Mouse (Mus musculus) stomach, embryonic 16.5 days (tissue): ENCODE measurements around the gene Rnf114. TPM values are rescaled to one million over a fixed set of nuclear protein-coding genes. Genes with fewer than 3 reads are reported as not detected.

Source experiments
- ATAC-seq: fragments of 200-750 bp; cut with Nextera tagmentation; 2 replicates; pipeline ENCODE4 v1.8.0; 2017; ENCODE audit warnings: moderate number of reproducible peaks, moderate TSS enrichment; ENCODE audit not compliant: insufficient read depth, low FRiP score
- H3K27ac ChIP-seq: fragments of 300-500 bp; sonication (generic); 2 replicates; pipeline ENCODE4 v1.5.1; 2014; ENCODE audit warnings: low read length
- H3K27me3 ChIP-seq: fragments of 300-500 bp; sonication (generic); 2 replicates; pipeline ENCODE4 v1.6.1; 2014; ENCODE audit warnings: low read length, control low read depth, mixed read lengths; ENCODE audit not compliant: control insufficient read depth, insufficient read depth
- H3K36me3 ChIP-seq: fragments of 300-500 bp; sonication (generic); 2 replicates; pipeline ENCODE4 v1.6.1; 2014; ENCODE audit warnings: low read length; ENCODE audit not compliant: control insufficient read depth, insufficient read depth
- H3K4me1 ChIP-seq: fragments of 300-500 bp; sonication (generic); 2 replicates; pipeline ENCODE4 v1.6.1; 2014; ENCODE audit warnings: low read length, control low read depth, mixed read lengths; ENCODE audit not compliant: control insufficient read depth, insufficient read depth
- H3K4me2 ChIP-seq: fragments of 300-500 bp; sonication (generic); 2 replicates; pipeline ENCODE4 v1.6.1; 2014; ENCODE audit warnings: low read depth, low read length, mixed read lengths
- H3K4me3 ChIP-seq: fragments of 300-500 bp; sonication (generic); replicated peaks from 2 replicates; pipeline ENCODE4 v1.5.1; 2014; ENCODE audit warnings: mild to moderate bottlenecking, low read length
- H3K9ac ChIP-seq: fragments of 300-500 bp; sonication (generic); 2 replicates; pipeline ENCODE4 v1.6.1; 2014; ENCODE audit warnings: low read length
- H3K9me3 ChIP-seq: fragments of 300-500 bp; sonication (generic); replicated peaks from 2 replicates; pipeline ENCODE4 v1.6.1; 2016; ENCODE audit warnings: low read length, control low read depth; ENCODE audit not compliant: control insufficient read depth
- WGBS: fragments of 180-500 bp; shearing (Covaris S2); extraction: QIAGEN DNeasy Blood & Tissue Kit; methylation state at CpG from one replicate; pipeline ENCODE4 v1.1.7; 2014; 5-methylcytosine and 5-hydroxymethylcytosine counted together
- polyA plus RNA-seq: library from polyadenylated mRNA; unstranded; fragments of >200 nt; fragmentation: Nextera tagmentation; extraction: Ambion mirVana; gene quantifications from 2 replicates; pipeline ENCODE4 v1.2.1, GENCODE M21; 2015

Rnf114 gene
- polyA plus RNA-seq, 1 experiment from 2014 or later = 68.7 TPM

DNA sequence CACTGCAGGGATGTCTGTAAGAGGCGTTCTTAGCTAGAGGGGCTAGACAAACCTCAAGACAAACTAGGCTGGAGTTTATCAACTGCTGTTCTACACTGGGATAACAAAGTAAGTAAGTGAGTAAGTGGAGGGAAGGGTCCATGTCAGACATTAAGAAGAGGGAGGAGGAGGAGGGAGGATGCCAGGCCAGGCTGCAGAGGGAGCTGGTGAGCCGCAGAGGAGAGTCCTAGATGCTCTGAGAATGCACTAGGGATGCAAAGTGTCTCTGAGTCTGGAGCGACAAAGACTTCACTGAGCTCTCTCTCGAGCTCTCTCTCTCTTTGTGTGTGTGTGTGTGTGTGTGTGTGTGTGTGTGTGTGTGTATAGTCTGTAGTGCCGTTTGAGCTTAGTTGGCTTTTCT, 35.8 kb downstream of the Rnf114 start:
- no peak for ATAC-seq
- 15% methylated on average over 5 of the region's 5 CpGs for WGBS

DNA sequence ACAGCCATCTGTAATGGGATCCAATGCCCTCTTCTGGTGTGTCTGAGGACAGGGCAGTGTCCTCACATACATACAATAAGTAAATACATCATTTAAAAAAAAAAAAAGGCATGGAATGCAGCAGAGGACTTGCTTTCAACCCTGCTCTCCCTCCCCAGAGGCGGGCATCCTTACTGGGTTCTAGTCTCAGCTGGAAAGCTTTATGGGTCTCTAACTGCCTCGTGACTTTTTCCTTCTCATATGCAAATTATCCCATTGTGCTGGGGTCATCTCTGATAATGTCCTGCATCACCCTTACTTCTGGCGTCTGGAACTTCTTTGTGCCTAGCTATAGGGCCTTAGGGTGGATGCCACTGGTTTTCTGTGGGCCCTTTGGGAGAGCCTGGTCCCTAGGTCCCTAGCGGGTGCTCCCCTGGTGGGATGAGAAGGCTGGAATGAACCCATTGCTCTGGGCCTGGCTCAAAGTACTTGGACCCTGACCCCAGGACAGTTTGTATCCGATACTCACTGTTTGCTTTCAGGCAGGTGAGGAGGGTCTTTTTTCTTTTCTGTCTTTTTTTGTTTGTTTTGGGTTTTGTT, 37.6 kb downstream of the Rnf114 start:
- Histone ChIP-seq H3K9ac (no peak overlapping the region), H3K9me3 (no peaks in the 10 kb centered on the region), H3K4me2 (no peak overlapping the region), H3K27me3 (no peaks in the 10 kb centered on the region), H3K4me1 (no peaks in the 10 kb centered on the region), H3K36me3 (no peaks in the 10 kb centered on the region), H3K27ac (no peak overlapping the region), H3K4me3 (no peak overlapping the region)
- ATAC-seq = no peak
- 51% methylated on average over 5 of the region's 5 CpGs for WGBS

More for the DNA sequence above, 35.8 kb downstream of the Rnf114 start:
- no peak overlapping the region for H3K4me2 ChIP-seq
- no peaks in the 10 kb centered on the region for H3K9me3 ChIP-seq
- no peaks in the 10 kb centered on the region for H3K27me3 ChIP-seq
- no peak overlapping the region for H3K9ac ChIP-seq
- no peak overlapping the region for H3K27ac ChIP-seq
- H3K4me3 ChIP-seq = no peak overlapping the region
- H3K36me3 ChIP-seq = no peaks in the 10 kb centered on the region
- H3K4me1 ChIP-seq = no peaks in the 10 kb centered on the region

DNA sequence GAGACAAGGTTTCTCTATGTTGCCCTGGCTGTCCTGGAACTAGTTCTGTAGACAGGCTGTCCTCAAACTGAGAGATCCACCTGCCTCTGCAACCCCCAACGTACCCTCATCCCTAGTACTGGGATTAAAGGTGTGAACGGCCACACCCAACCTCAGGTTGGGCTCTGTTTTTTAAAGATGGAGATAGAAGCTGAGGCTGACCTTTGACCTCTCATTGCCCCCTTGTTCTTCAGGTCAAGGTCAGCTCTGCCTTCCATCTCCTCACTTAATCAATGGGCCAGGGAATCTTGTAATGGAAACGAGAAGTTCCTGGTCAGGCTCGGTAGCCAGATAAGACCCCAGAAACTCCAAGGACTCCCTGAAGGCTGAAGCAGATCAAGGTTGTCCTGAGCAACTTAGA, 38.1 kb downstream of the Rnf114 start:
- no peaks in the 10 kb centered on the region for H3K4me1 ChIP-seq
- no peak overlapping the region for H3K4me2 ChIP-seq
- no peak overlapping the region for H3K9ac ChIP-seq
- no peak for ATAC-seq
- H3K4me3 ChIP-seq = no peak overlapping the region
- no peaks in the 10 kb centered on the region for H3K9me3 ChIP-seq
- H3K36me3 ChIP-seq = no peaks in the 10 kb centered on the region
- H3K27ac ChIP-seq = no peak overlapping the region
- H3K27me3 ChIP-seq = no peaks in the 10 kb centered on the region
- WGBS = 69% methylated on average over 4 of the region's 4 CpGs

DNA sequence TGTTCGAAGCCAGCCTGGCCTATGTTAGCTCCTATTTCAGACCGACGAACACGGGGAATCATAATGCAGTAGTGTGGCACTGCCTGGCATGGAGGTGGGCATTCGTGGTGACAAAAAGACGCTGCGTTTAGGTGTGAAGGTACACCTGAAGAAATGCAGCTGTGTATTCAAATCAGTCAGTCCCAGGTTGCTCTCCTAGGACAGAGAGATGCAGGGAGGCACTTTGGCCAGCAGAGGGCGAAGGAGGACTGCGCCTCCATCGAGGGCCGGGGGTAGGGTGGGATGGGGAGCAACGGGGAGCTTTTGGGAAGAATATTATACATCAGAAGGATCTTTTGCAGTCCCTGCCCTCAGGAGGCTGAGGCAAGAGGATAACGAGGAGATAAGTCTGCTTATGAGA, 39.7 kb downstream of the Rnf114 start:
- Histone ChIP-seq H3K4me3 (no peak overlapping the region), H3K36me3 (no peaks in the 10 kb centered on the region), H3K9ac (no peak overlapping the region), H3K4me1 (no peaks in the 10 kb centered on the region), H3K27ac (no peak overlapping the region), H3K9me3 (no peaks in the 10 kb centered on the region), H3K27me3 (peaks cover 3% of the 10 kb centered on the region; the same call in 1 of the 2 replicates), H3K4me2 (no peak overlapping the region; the same call in 1 of the 2 replicates)
- no peak for ATAC-seq
- WGBS = 18% methylated on average over 13 of the region's 13 CpGs

DNA sequence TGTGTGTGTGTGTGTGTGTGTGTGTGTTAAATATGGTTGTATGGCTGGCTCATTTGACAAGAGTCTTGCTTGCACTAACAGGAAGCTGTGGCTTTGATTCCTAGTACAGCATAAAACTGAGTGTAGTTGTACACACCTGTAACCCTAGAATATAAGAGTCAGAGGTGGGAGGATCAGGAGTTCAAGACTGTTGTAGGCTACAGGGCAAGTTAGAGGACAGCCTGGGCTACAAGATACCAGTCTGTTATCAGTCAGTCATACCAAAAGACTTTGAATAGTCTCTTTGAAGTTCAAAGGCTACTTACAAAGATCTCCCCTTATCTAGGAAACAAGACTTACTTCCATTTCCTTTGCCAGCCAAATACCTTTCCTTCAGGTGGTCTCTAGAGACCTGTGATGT, 41.4 kb downstream of the Rnf114 start:
- H3K27ac ChIP-seq = no peak overlapping the region
- 0 out of 2 replicates have a peak, but pooled peaks cover under 1% of the 10 kb centered on the region for H3K4me1 ChIP-seq
- no peak for ATAC-seq

DNA sequence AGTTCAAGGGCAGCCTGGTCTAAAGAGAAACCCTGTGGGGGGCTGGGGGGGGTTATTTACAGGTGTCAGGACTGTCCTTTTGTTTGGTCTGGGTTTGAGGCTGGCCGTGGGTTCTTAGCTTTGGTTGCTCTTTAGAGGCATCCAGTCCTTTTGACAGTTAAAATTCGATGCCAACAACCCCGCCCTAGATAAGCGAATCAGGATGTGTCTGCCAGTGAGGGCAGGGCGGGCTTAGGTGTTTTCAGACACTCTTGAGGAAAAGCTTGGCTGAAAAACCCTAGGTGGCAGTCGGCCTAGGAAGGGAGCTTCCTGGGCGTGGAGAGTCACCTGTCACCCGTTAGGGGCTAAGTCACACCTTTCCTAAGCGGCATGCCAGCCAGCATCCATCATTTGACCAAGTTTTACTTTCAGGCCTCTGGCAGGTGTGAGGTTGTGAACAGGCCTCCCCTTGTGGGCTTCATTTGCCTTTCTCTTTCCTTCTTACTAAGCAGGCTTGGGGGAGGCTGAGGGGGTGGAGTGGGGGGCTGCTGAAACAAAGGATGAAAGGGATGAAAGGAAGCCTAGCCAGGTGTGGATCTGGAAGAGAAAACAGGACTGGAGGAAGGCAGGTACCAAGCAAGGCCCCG, 44.0 kb downstream of the Rnf114 start:
- Histone ChIP-seq H3K9me3 (no peaks in the 10 kb centered on the region), H3K36me3 (no peaks in the 10 kb centered on the region), H3K27me3 (peaks cover 9% of the 10 kb centered on the region; the same call in 1 of the 2 replicates), H3K9ac (no peak overlapping the region), H3K4me1 (peaks cover 7% of the 10 kb centered on the region), H3K27ac (no peak overlapping the region), H3K4me2 (no peak overlapping the region), H3K4me3 (no peak overlapping the region)
- WGBS = 38% methylated on average over 10 of the region's 10 CpGs
- no peak for ATAC-seq

More for the DNA sequence above, 41.4 kb downstream of the Rnf114 start:
- Histone ChIP-seq H3K9me3 (no peaks in the 10 kb centered on the region), H3K9ac (no peak overlapping the region), H3K27me3 (peaks cover 9% of the 10 kb centered on the region; the same call in 1 of the 2 replicates), H3K36me3 (no peaks in the 10 kb centered on the region), H3K4me3 (no peak overlapping the region), H3K4me2 (no peak overlapping the region)

DNA sequence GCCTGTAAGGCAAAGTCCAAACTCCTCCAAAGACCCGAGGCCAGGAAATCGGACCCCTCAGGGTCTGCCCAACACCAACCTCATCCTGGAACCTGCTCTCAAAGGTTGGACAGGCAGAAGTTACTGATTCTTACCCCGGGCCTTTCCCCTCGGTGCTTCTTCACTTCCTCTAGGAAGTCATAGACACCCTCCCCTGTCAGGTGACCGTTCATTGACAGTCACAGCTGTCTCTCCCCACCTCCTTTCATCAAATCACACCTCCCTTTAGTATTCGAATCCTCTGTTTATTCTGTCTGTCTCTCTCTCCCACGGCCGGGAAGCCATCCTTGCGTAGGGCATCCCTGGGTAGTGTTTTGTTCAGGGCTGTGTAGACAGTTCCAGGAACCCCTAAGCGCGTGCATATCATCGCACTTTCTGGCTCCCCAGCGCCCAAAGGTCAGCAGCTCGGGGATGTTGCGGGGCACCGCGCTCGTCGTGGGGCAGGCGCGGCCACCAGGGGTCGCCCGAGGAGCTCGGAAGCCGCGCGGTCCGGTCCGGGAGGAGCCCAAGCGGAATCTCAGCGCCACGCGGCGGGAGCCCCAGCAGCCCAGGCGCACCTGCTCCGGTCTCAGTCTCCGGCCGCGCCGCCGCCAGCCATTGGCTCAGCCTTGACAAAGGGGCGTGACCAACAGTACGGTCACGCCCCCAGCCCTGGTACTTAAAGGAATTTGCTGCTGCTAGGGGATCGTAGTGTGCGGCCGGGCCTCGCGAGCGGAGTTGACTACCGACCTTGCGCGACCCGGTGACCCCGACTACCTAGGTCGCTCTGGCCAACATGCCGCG, 45.2 kb downstream of the Rnf114 start, which contains the start of gene Snai1:
TSS of gene Snai1 (plus strand) at position 720 of the 822 bp plus-strand sequence.
- Histone ChIP-seq H3K4me1 (peaks cover 18% of the 10 kb centered on the region), H3K36me3 (no peaks in the 10 kb centered on the region), H3K27ac (peak within 1 kb of the TSS; percentile 13; the same call in 1 of the 2 replicates), H3K9ac (peak within 1 kb of the TSS; percentile 68), H3K4me2 (peak within 1 kb of the TSS; percentile 62), H3K9me3 (no peaks in the 10 kb centered on the region), H3K27me3 (peaks cover 9% of the 10 kb centered on the region; the same call in 1 of the 2 replicates), H3K4me3 (peak within 1 kb of the TSS; percentile 50)
- WGBS = under 1% methylated on average over 58 of the region's 58 CpGs
- ATAC-seq = peak; percentile 97

DNA sequence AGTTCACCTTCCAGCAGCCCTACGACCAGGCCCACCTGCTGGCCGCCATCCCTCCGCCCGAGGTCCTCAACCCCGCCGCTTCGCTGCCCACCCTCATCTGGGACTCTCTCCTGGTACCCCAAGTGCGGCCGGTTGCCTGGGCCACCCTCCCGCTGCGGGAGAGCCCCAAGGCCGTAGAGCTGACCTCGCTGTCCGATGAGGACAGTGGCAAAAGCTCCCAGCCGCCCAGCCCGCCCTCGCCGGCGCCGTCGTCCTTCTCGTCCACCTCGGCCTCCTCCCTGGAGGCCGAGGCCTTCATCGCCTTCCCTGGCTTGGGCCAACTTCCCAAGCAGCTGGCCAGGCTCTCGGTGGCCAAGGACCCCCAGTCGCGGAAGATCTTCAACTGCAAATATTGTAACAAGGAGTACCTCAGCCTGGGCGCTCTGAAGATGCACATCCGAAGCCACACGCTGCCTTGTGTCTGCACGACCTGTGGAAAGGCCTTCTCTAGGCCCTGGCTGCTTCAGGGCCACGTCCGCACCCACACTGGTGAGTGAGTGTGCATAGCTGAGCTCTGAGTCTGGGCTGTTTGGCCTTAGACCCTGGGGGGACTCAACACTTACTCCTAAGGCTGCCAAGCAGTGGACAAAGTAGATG, 46.3 kb downstream of the Rnf114 start:
- ATAC-seq = no peak
- Histone ChIP-seq H3K4me3 (peak overlapping the region; percentile 50), H3K36me3 (no peaks in the 10 kb centered on the region), H3K9me3 (no peaks in the 10 kb centered on the region), H3K27ac (peak overlapping the region; percentile 13; the same call in 1 of the 2 replicates), H3K9ac (peak overlapping the region; percentile 68), H3K4me2 (peak overlapping the region; percentile 62), H3K27me3 (peaks cover 9% of the 10 kb centered on the region; the same call in 1 of the 2 replicates), H3K4me1 (peaks cover 29% of the 10 kb centered on the region)
- WGBS = 39% methylated on average over 34 of the region's 34 CpGs
